Mouse (Mus musculus) lung, embryonic 16.5 days (tissue): ENCODE measurements around the gene Atp8a2. TPM values are rescaled to one million over a fixed set of nuclear protein-coding genes. Genes with fewer than 3 reads are reported as not detected.

ENCODE experiments used
- ATAC-seq: fragments of 200-750 bp; cut with Nextera tagmentation; 2 replicates; pipeline ENCODE4 v1.8.0; 2017; ENCODE audit warnings: low read depth, mild to moderate bottlenecking, moderate library complexity
- H3K27ac ChIP-seq: fragments of 300-500 bp; sonication (generic); 2 replicates; pipeline ENCODE4 v1.5.1; 2014; ENCODE audit warnings: mild to moderate bottlenecking, control low read depth, low read length
- H3K27me3 ChIP-seq: fragments of 300-500 bp; sonication (generic); 2 replicates; pipeline ENCODE4 v1.6.1; 2014; ENCODE audit warnings: low read depth, low read length, mixed read lengths; ENCODE audit not compliant: control insufficient read depth, insufficient read depth
- H3K36me3 ChIP-seq: fragments of 300-500 bp; sonication (generic); 2 replicates; pipeline ENCODE4 v1.6.1; 2014; ENCODE audit warnings: low read length; ENCODE audit not compliant: control insufficient read depth, insufficient read depth
- H3K4me1 ChIP-seq: fragments of 300-500 bp; sonication (generic); replicated peaks from 2 replicates; pipeline ENCODE4 v1.6.1; 2014; ENCODE audit warnings: low read length, mixed read lengths; ENCODE audit not compliant: control insufficient read depth, insufficient read depth
- H3K4me2 ChIP-seq: fragments of 300-500 bp; sonication (generic); 2 replicates; pipeline ENCODE4 v1.6.1; 2014; ENCODE audit warnings: low read depth, low read length, control low read depth
- H3K4me3 ChIP-seq: fragments of 300-500 bp; sonication (generic); 2 replicates; pipeline ENCODE4 v1.5.1; 2014; ENCODE audit warnings: mild to moderate bottlenecking, low read length, control low read depth
- H3K9ac ChIP-seq: fragments of 300-500 bp; sonication (generic); 2 replicates; pipeline ENCODE4 v1.6.1; 2014; ENCODE audit warnings: low read length, control low read depth
- H3K9me3 ChIP-seq: fragments of 300-500 bp; sonication (generic); 2 replicates; pipeline ENCODE4 v1.6.1; 2016; ENCODE audit warnings: low read length; ENCODE audit not compliant: control insufficient read depth
- WGBS: fragments of 180-500 bp; shearing (Covaris S2); extraction: QIAGEN DNeasy Blood & Tissue Kit; methylation state at CpG from one replicate; pipeline ENCODE4 v1.1.7; 2014; 5-methylcytosine and 5-hydroxymethylcytosine counted together
- polyA plus RNA-seq: library from polyadenylated mRNA; unstranded; fragments of >200 nt; fragmentation: Nextera tagmentation; extraction: Ambion mirVana; gene quantifications from 2 replicates; pipeline ENCODE4 v1.2.1, GENCODE M21; 2015

Gene Atp8a2
- polyA plus RNA-seq, 1 experiment from 2014 or later, result 0.88 TPM

GRCm38 (mm10) chr14:60082771-60083170, 114.2 kb downstream of the Atp8a2 start:
- no peak for ATAC-seq
- Histone ChIP-seq H3K4me2 (no peak overlapping the region), H3K9me3 (no peaks in the 10 kb centered on the region), H3K4me3 (no peak overlapping the region), H3K27me3 (peaks cover 5% of the 10 kb centered on the region; the same call in 1 of the 2 replicates), H3K27ac (no peak overlapping the region), H3K36me3 (no peaks in the 10 kb centered on the region), H3K4me1 (peaks cover 7% of the 10 kb centered on the region), H3K9ac (no peak overlapping the region)
- 66% methylated on average over 8 of the region's 8 CpGs for WGBS

GRCm38 (mm10) chr14:60072496-60072895, 124.5 kb downstream of the Atp8a2 start:
- Histone ChIP-seq H3K36me3 (no peaks in the 10 kb centered on the region), H3K27ac (no peak overlapping the region), H3K9me3 (no peaks in the 10 kb centered on the region), H3K27me3 (no peaks in the 10 kb centered on the region), H3K4me3 (no peak overlapping the region), H3K4me2 (no peak overlapping the region), H3K9ac (no peak overlapping the region), H3K4me1 (no peaks in the 10 kb centered on the region)
- no peak for ATAC-seq
- WGBS, result 53% methylated on average over 4 of the region's 4 CpGs

- no peak for ATAC-seq
- no peaks in the 10 kb centered on the region for H3K27me3 ChIP-seq
- no peaks in the 10 kb centered on the region for H3K36me3 ChIP-seq
- H3K4me2 ChIP-seq, result no peak overlapping the region
- no peak overlapping the region for H3K27ac ChIP-seq
- H3K4me3 ChIP-seq, result no peak overlapping the region
- 38% methylated on average over 3 of the region's 3 CpGs for WGBS
- no peak overlapping the region for H3K9ac ChIP-seq
- no peaks in the 10 kb centered on the region for H3K9me3 ChIP-seq
- no peaks in the 10 kb centered on the region for H3K4me1 ChIP-seq
Measured at GRCm38 (mm10) chr14:60065186-60065585, 131.8 kb downstream of the Atp8a2 start.

GRCm38 (mm10) chr14:60061023-60061422, 136.0 kb downstream of the Atp8a2 start:
- Histone ChIP-seq H3K4me3 (no peak overlapping the region), H3K27ac (no peak overlapping the region), H3K4me1 (no peaks in the 10 kb centered on the region), H3K36me3 (no peaks in the 10 kb centered on the region), H3K27me3 (no peaks in the 10 kb centered on the region), H3K4me2 (no peak overlapping the region), H3K9ac (no peak overlapping the region), H3K9me3 (no peaks in the 10 kb centered on the region)
- ATAC-seq, result no peak
- 85% methylated on average over 3 of the region's 3 CpGs for WGBS

- WGBS, result 27% methylated on average over 3 of the region's 3 CpGs
Measured at GRCm38 (mm10) chr14:60058867-60059266, 138.1 kb downstream of the Atp8a2 start.

GRCm38 (mm10) chr14:60055231-60055630, 141.7 kb downstream of the Atp8a2 start:
- H3K9me3 ChIP-seq, result no peaks in the 10 kb centered on the region
- H3K4me3 ChIP-seq, result no peak overlapping the region
- H3K4me2 ChIP-seq, result no peak overlapping the region
- H3K27me3 ChIP-seq, result no peaks in the 10 kb centered on the region
- no peaks in the 10 kb centered on the region for H3K4me1 ChIP-seq
- H3K9ac ChIP-seq, result no peak overlapping the region
- no peak overlapping the region for H3K27ac ChIP-seq
- WGBS, result 72% methylated on average over 4 of the region's 4 CpGs
- no peak for ATAC-seq
- H3K36me3 ChIP-seq, result no peaks in the 10 kb centered on the region

More at GRCm38 (mm10) chr14:60058867-60059266, 138.1 kb downstream of the Atp8a2 start:
- Histone ChIP-seq H3K9me3 (no peaks in the 10 kb centered on the region), H3K9ac (no peak overlapping the region), H3K4me3 (no peak overlapping the region), H3K36me3 (no peaks in the 10 kb centered on the region), H3K27ac (no peak overlapping the region), H3K4me2 (no peak overlapping the region), H3K4me1 (no peaks in the 10 kb centered on the region), H3K27me3 (no peaks in the 10 kb centered on the region)
- no peak for ATAC-seq

GRCm38 (mm10) chr14:60030666-60031065, 166.3 kb downstream of the Atp8a2 start:
- 41% methylated on average over 2 of the region's 2 CpGs for WGBS
- no peak for ATAC-seq

GRCm38 (mm10) chr14:60027139-60027538, 169.8 kb downstream of the Atp8a2 start:
- no peaks in the 10 kb centered on the region for H3K36me3 ChIP-seq
- 0 out of 2 replicates have a peak, but pooled peaks cover 2% of the 10 kb centered on the region for H3K4me1 ChIP-seq
- WGBS, result 50% methylated on average over 1 of the region's 1 CpGs
- H3K27ac ChIP-seq, result no peak overlapping the region
- no peaks in the 10 kb centered on the region for H3K9me3 ChIP-seq
- H3K27me3 ChIP-seq, result peaks cover 2% of the 10 kb centered on the region
- no peak overlapping the region for H3K9ac ChIP-seq
- ATAC-seq, result 0 out of 2 replicates have a peak, but pooled peaks have one; percentile 41
- H3K4me2 ChIP-seq, result no peak overlapping the region
- H3K4me3 ChIP-seq, result no peak overlapping the region

More at GRCm38 (mm10) chr14:60030666-60031065, 166.3 kb downstream of the Atp8a2 start:
- H3K4me1 ChIP-seq, result 0 out of 2 replicates have a peak, but pooled peaks cover 2% of the 10 kb centered on the region
- no peaks in the 10 kb centered on the region for H3K9me3 ChIP-seq
- H3K27me3 ChIP-seq, result peaks cover under 1% of the 10 kb centered on the region
- H3K36me3 ChIP-seq, result no peaks in the 10 kb centered on the region
- H3K4me3 ChIP-seq, result no peak overlapping the region
- H3K4me2 ChIP-seq, result no peak overlapping the region
- H3K27ac ChIP-seq, result no peak overlapping the region
- no peak overlapping the region for H3K9ac ChIP-seq

GRCm38 (mm10) chr14:60026647-60027046, 170.3 kb downstream of the Atp8a2 start:
- H3K4me1 ChIP-seq, result 0 out of 2 replicates have a peak, but pooled peaks cover 2% of the 10 kb centered on the region
- H3K9me3 ChIP-seq, result no peaks in the 10 kb centered on the region
- ATAC-seq, result peak; percentile 93
- H3K4me3 ChIP-seq, result no peak overlapping the region
- no peaks in the 10 kb centered on the region for H3K36me3 ChIP-seq
- no peak overlapping the region for H3K9ac ChIP-seq
- H3K27ac ChIP-seq, result no peak overlapping the region
- peaks cover 2% of the 10 kb centered on the region for H3K27me3 ChIP-seq
- H3K4me2 ChIP-seq, result no peak overlapping the region
- WGBS, result 23% methylated on average over 8 of the region's 8 CpGs

- Histone ChIP-seq H3K27me3 (no peaks in the 10 kb centered on the region), H3K27ac (no peak overlapping the region), H3K4me3 (no peak overlapping the region), H3K4me1 (no peaks in the 10 kb centered on the region), H3K4me2 (no peak overlapping the region), H3K9ac (no peak overlapping the region), H3K9me3 (no peaks in the 10 kb centered on the region), H3K36me3 (no peaks in the 10 kb centered on the region)
- 30% methylated on average over 4 of the region's 4 CpGs for WGBS
- ATAC-seq, result peak; percentile 76; the same call in 1 of the 2 replicates
Measured at GRCm38 (mm10) chr14:60015891-60016290, 181.1 kb downstream of the Atp8a2 start.
